Mouse (Mus musculus) liver, embryonic 14.5 days (tissue): Measurements from ENCODE around the gene Disp1. TPM values are rescaled to one million over a fixed set of nuclear protein-coding genes. Genes with fewer than 3 reads are reported as not detected.

Experiments
- ATAC-seq: fragments of 200-750 bp; cut with Nextera tagmentation; 2 replicates; pipeline ENCODE4 v1.8.0; 2017; ENCODE audit warnings: moderate number of reproducible peaks, mild to moderate bottlenecking, moderate library complexity; ENCODE audit not compliant: insufficient read depth
- DNase-seq, 3 experiments: peaks; one replicate each; pipeline ENCODE4 v3.0.0-alpha.2; 2012 to 2013; ENCODE audit warnings: low read depth in 3 of 3, low spot score in 3 of 3
- H3K27ac ChIP-seq: fragments of 300-500 bp; sonication (generic); 2 replicates; pipeline ENCODE4 v1.5.1; 2014; ENCODE audit warnings: moderate library complexity, mild to moderate bottlenecking, control low read depth, inconsistent platforms
- H3K27me3 ChIP-seq: fragments of 300-500 bp; sonication (generic); 2 replicates; pipeline ENCODE4 v1.6.1; 2014; ENCODE audit warnings: mild to moderate bottlenecking, low read length, moderate library complexity; ENCODE audit not compliant: control insufficient read depth, insufficient read depth
- H3K36me3 ChIP-seq: fragments of 300-500 bp; sonication (generic); replicated peaks from 2 replicates; pipeline ENCODE4 v1.6.1; 2014; ENCODE audit warnings: low read depth; ENCODE audit not compliant: control insufficient read depth, insufficient read depth
- H3K4me1 ChIP-seq, 2 experiments: fragments of 200-500 bp in 1 of 2; fragments of 300-500 bp in 1 of 2; sonication (generic) in 1 of 2; replicated peaks; 2 replicates each; pipeline ENCODE4 v1.6.1; 2012 to 2014; ENCODE audit warnings: antibody characterized with exemption in 1 of 2, inconsistent platforms in 1 of 2, low read length in 1 of 2; ENCODE audit not compliant: control insufficient read depth in 2 of 2, insufficient read depth in 2 of 2
- H3K4me2 ChIP-seq: fragments of 300-500 bp; sonication (generic); 2 replicates; pipeline ENCODE4 v1.6.1; 2014; ENCODE audit warnings: low read depth, mild to moderate bottlenecking, control low read depth, moderate library complexity
- H3K4me3 ChIP-seq, 2 experiments: fragments of 200-500 bp in 1 of 2; fragments of 300-500 bp in 1 of 2; sonication (generic) in 1 of 2; 2 replicates each; pipeline ENCODE4 v1.5.1; 2012 to 2014; ENCODE audit warnings: low read depth in 2 of 2, low read length in 2 of 2, mild to moderate bottlenecking in 2 of 2, control low read depth in 1 of 2, inconsistent platforms in 1 of 2, moderate library complexity in 1 of 2; ENCODE audit not compliant: insufficient read depth in 1 of 2
- H3K9ac ChIP-seq: fragments of 300-500 bp; sonication (generic); replicated peaks from 2 replicates; pipeline ENCODE4 v1.6.1; 2014; ENCODE audit warnings: mild to moderate bottlenecking, control low read depth, moderate library complexity
- H3K9me3 ChIP-seq: fragments of 300-500 bp; sonication (generic); 2 replicates; pipeline ENCODE4 v1.6.1; 2016; ENCODE audit warnings: low read length, mixed read lengths; ENCODE audit not compliant: control insufficient read depth
- CTCF ChIP-seq: IDR thresholded peaks from 2 replicates; pipeline ENCODE4 v1.5.1; 2016; ENCODE audit warnings: antibody characterized with exemption, low read depth, control low read depth
- EP300 ChIP-seq: IDR thresholded peaks from 2 replicates; pipeline ENCODE4 v1.6.1; 2016; ENCODE audit warnings: antibody characterized with exemption, low read depth
- WGBS: fragments of 180-500 bp; shearing (Covaris S2); extraction: QIAGEN DNeasy Blood & Tissue Kit; methylation state at CpG from one replicate; pipeline ENCODE4 v1.1.7; 2014; ENCODE audit not compliant: insufficient replicate concordance; 5-methylcytosine and 5-hydroxymethylcytosine counted together
- polyA plus RNA-seq, 2 experiments: library from polyadenylated mRNA; depleted of rRNA in 1 of 2; stranded (reverse) in 1 of 2; unstranded in 1 of 2; fragments of >200 nt; fragmentation: Nextera tagmentation in 1 of 2; extraction: Ambion mirVana in 1 of 2; gene quantifications; 2 replicates each; pipeline versions ENCODE4 v1.2.1 to v1.2.3; 2012 to 2014

The Disp1 gene
- polyA plus RNA-seq, 2 experiments = 2.0 to 2.4 TPM

DNA sequence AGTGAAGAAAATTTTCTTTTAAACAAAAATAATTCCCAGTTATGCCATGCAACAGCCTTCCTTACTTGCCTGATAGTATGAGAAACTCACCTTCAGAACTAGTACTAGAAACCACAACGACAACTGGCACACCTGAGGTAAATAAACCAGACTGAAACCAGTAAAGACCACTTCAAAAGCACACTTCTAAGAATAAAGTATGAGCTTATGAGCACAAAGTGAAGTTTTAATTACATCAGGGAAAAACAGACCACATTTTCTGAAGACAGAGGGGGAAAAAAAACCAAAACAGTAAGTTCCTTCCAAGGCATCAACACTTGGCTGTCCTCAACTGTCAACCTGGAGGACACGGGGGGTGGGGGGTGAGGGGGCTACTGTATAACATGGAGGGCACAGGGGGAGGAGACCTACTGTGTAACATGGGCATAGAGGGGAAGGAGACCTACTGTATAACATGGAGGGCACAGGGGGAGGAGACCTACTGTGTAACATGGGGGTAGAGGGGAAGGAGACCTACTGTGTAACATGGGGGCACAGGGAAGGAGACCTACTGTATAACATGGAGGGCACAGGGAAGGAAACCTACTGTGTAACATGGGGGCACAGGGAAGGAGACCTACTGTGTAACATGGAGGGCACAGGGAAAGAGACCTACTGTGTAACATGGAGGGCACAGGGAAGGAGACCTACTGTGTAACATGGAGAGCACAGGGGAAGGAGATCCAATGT is 40.9 kb downstream of the Disp1 start:
- Histone ChIP-seq H3K4me2 (no peak overlapping the region), H3K4me3 (no peak overlapping the region), H3K9me3 (no peaks in the 10 kb centered on the region), H3K36me3 (no peaks in the 10 kb centered on the region), H3K27ac (no peak overlapping the region), H3K9ac (no peak overlapping the region), H3K27me3 (no peaks in the 10 kb centered on the region), H3K4me1 (peaks cover 0 to 16% of the 10 kb centered on the region in 2 experiments; a peak in 2 of 4 replicates)
- TF ChIP-seq CTCF (no peak), EP300 (no peak)
- 67% methylated on average over 2 of the region's 2 CpGs for WGBS
- ATAC-seq (no peak), DNase-seq (no peak)

DNA sequence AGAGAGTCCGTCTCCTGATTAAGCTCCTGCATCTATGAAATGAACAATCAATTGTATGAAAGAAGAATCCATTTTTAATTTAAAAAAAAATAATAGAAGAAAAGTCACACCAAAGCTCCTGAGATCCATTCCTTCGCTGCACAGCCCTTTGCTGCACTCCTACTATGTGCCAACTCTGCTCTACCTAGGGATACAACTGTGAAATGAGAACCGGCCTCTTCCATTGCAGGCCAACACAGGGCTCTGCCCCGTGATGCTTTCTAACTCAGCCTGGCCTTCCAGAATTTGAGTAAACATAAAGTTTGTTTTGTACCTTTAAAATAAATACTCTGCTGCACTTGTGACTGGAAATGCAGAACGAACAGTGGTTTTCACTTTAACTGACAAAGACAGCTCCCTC is 42.0 kb downstream of the Disp1 start:
- WGBS = 66% methylated on average over 5 of the region's 5 CpGs
- no peaks in the 10 kb centered on the region for H3K9me3 ChIP-seq
- H3K4me2 ChIP-seq = no peak overlapping the region
- ATAC-seq = no peak
- no peak overlapping the region for H3K27ac ChIP-seq
- peaks cover 0 to 10% of the 10 kb centered on the region in 2 experiments; a peak in 2 of 4 replicates for H3K4me1 ChIP-seq
- H3K9ac ChIP-seq = no peak overlapping the region
- TF ChIP-seq EP300 (no peak), CTCF (no peak)
- no peak for DNase-seq
- no peak overlapping the region for H3K4me3 ChIP-seq
- no peaks in the 10 kb centered on the region for H3K36me3 ChIP-seq
- H3K27me3 ChIP-seq = no peaks in the 10 kb centered on the region

DNA sequence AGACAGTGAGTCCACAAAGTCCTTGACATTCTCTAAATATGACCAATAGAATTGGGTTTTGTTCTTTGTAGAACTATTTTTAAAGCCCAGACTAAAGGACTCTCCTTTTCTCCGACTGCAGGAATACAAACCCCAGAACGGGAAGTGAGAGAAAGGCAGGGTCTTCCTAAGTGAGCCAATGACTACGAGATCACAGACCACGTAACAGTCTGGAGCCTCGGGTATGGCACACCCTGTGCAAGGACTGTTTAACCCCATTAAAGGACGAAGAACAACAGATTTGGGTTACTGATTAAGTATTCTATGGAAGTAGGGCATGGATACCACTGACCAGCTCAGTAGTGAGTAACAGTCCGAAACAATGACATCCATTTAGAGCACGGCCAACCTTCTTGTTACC is 46.1 kb downstream of the Disp1 start:
- H3K36me3 ChIP-seq = no peaks in the 10 kb centered on the region
- no peak for TF ChIP-seq CTCF
- TF ChIP-seq EP300 = no peak
- no peak overlapping the region for H3K4me2 ChIP-seq
- H3K4me1 ChIP-seq = 0 out of 4 replicates have a peak, but pooled peaks cover 0 to 2% of the 10 kb centered on the region in 2 experiments
- no peaks in the 10 kb centered on the region for H3K27me3 ChIP-seq
- no peak overlapping the region for H3K27ac ChIP-seq
- H3K9ac ChIP-seq = no peak overlapping the region
- no peak for DNase-seq
- no peak overlapping the region for H3K4me3 ChIP-seq
- no peaks in the 10 kb centered on the region for H3K9me3 ChIP-seq
- ATAC-seq = no peak
- 66% methylated on average over 8 of the region's 8 CpGs for WGBS

DNA sequence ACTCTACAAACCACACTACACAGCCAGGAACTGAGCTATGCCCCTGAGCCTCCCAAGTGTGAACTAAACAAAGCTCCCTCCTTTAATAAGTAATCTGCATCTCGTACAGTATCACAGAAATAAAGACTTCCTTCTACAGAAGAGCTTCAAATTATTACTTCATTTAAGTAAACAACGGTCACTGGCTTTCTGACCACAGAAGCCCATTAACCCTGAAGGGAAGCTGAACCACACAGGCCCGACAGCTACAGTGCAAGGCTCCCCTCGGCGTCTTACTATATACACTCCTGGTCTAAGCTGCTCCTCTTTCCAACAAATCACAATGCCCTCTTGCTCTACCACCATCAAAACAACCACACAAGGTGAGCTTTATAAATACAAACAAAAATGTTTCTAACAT is 50.2 kb downstream of the Disp1 start:
- no peaks in the 10 kb centered on the region for H3K36me3 ChIP-seq
- TF ChIP-seq CTCF = no peak
- 0 out of 4 replicates have a peak, but pooled peaks cover 0 to 2% of the 10 kb centered on the region in 2 experiments for H3K4me1 ChIP-seq
- no peaks in the 10 kb centered on the region for H3K27me3 ChIP-seq
- no peak overlapping the region for H3K27ac ChIP-seq
- 71% methylated on average over 5 of the region's 5 CpGs for WGBS
- DNase-seq (no peak), ATAC-seq (no peak)
- H3K9me3 ChIP-seq = no peaks in the 10 kb centered on the region
- no peak overlapping the region for H3K4me2 ChIP-seq
- no peak overlapping the region for H3K4me3 ChIP-seq
- no peak overlapping the region for H3K9ac ChIP-seq

DNA sequence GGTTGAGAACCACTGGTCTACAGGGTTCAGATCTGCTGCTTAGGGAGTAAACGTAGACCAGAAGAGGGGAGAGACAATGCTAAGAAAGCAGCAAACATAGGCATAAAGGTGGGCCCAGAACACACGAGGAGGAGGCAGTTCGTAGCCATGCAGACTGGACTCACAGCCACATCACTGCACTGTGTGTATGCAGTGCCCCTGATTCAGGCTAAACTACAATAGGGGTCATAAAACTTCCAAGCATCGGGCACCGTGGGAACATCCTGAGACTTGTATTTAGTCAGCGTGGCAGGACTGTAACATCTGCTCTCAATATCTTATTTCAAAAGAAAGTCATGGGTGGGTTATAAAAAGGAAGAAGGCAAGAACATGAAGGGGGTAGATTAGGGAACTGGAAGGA is 52.9 kb downstream of the Disp1 start:
- no peak for DNase-seq
- H3K27me3 ChIP-seq = no peaks in the 10 kb centered on the region
- no peak for ATAC-seq
- no peak overlapping the region for H3K4me2 ChIP-seq
- WGBS = 58% methylated on average over 6 of the region's 6 CpGs
- no peak for TF ChIP-seq CTCF
- TF ChIP-seq EP300 = no peak
- H3K9me3 ChIP-seq = no peaks in the 10 kb centered on the region
- H3K4me3 ChIP-seq = no peak overlapping the region
- H3K4me1 ChIP-seq = 0 out of 4 replicates have a peak, but pooled peaks cover 0 to 2% of the 10 kb centered on the region in 2 experiments
- H3K36me3 ChIP-seq = no peaks in the 10 kb centered on the region
- no peak overlapping the region for H3K9ac ChIP-seq
- H3K27ac ChIP-seq = no peak overlapping the region
